Mouse (Mus musculus) stomach, embryonic 15.5 days (tissue): ENCODE data around the gene Slc26a9. TPM values are rescaled to one million over a fixed set of nuclear protein-coding genes. Genes with fewer than 3 reads are reported as not detected.

Experiments used
- ATAC-seq: fragments of 200-750 bp; cut with Nextera tagmentation; 2 replicates; pipeline ENCODE4 v1.8.0; 2017; ENCODE audit warnings: low read depth, moderate number of reproducible peaks, moderate TSS enrichment; ENCODE audit not compliant: insufficient read depth, low FRiP score
- H3K27ac ChIP-seq: fragments of 300-500 bp; sonication (generic); 2 replicates; pipeline ENCODE4 v1.5.1; 2015; ENCODE audit warnings: mild to moderate bottlenecking, inconsistent platforms
- H3K27me3 ChIP-seq: fragments of 300-500 bp; sonication (generic); replicated peaks from 2 replicates; pipeline ENCODE4 v1.6.1; 2015; ENCODE audit warnings: inconsistent platforms
- H3K36me3 ChIP-seq: fragments of 300-500 bp; sonication (generic); 2 replicates; pipeline ENCODE4 v1.6.1; 2015; ENCODE audit warnings: inconsistent platforms
- H3K4me1 ChIP-seq: fragments of 300-500 bp; sonication (generic); 2 replicates; pipeline ENCODE4 v1.6.1; 2015; ENCODE audit warnings: inconsistent platforms
- H3K4me2 ChIP-seq: fragments of 300-500 bp; sonication (generic); 2 replicates; pipeline ENCODE4 v1.6.1; 2015; ENCODE audit warnings: mild to moderate bottlenecking, inconsistent platforms
- H3K4me3 ChIP-seq: fragments of 300-500 bp; sonication (generic); replicated peaks from 2 replicates; pipeline ENCODE4 v1.5.1; 2015; ENCODE audit warnings: inconsistent platforms
- H3K9ac ChIP-seq: fragments of 300-500 bp; sonication (generic); 2 replicates; pipeline ENCODE4 v1.6.1; 2015; ENCODE audit warnings: inconsistent platforms
- H3K9me3 ChIP-seq: fragments of 300-500 bp; sonication (generic); 2 replicates; pipeline ENCODE4 v1.6.1; 2016; ENCODE audit warnings: inconsistent platforms
- WGBS: fragments of 180-500 bp; shearing (Covaris S2); methylation state at CpG from one replicate; pipeline ENCODE4 v1.1.7; 2015; 5-methylcytosine and 5-hydroxymethylcytosine counted together
- polyA plus RNA-seq: library from polyadenylated mRNA; unstranded; fragments of >200 nt; fragmentation: Nextera tagmentation; extraction: Ambion mirVana; gene quantifications from 2 replicates; pipeline ENCODE4 v1.2.1, GENCODE M21; 2015

Gene Slc26a9
- polyA plus RNA-seq, 1 experiment from 2014 or later: 5.1 TPM

DNA sequence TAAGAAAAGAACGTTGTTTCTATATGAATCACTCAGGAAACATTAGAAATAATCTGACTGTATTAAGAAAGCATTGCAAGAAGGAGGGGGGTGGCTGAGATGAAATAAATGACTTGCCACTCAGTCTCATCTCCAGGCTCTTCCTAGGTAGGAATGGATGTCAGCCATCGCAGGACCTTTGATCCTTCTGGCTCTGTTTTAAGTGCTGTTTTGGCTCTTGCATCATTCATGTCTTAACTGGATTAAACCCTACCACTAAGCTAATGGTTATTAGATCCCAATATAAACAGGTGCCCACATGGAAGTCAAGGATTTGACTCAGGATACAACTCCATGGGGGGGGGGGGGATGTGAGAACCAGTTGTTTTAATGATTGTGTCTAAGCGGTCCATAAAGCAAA, 51.3 kb downstream of the Slc26a9 start:
- Histone ChIP-seq H3K4me1 (no peaks in the 10 kb centered on the region), H3K4me2 (no peak overlapping the region), H3K9me3 (no peaks in the 10 kb centered on the region), H3K4me3 (no peak overlapping the region), H3K9ac (no peak overlapping the region), H3K27me3 (no peaks in the 10 kb centered on the region), H3K27ac (no peak overlapping the region), H3K36me3 (no peaks in the 10 kb centered on the region)
- ATAC-seq: no peak
- WGBS: 57% methylated on average over 3 of the region's 3 CpGs

DNA sequence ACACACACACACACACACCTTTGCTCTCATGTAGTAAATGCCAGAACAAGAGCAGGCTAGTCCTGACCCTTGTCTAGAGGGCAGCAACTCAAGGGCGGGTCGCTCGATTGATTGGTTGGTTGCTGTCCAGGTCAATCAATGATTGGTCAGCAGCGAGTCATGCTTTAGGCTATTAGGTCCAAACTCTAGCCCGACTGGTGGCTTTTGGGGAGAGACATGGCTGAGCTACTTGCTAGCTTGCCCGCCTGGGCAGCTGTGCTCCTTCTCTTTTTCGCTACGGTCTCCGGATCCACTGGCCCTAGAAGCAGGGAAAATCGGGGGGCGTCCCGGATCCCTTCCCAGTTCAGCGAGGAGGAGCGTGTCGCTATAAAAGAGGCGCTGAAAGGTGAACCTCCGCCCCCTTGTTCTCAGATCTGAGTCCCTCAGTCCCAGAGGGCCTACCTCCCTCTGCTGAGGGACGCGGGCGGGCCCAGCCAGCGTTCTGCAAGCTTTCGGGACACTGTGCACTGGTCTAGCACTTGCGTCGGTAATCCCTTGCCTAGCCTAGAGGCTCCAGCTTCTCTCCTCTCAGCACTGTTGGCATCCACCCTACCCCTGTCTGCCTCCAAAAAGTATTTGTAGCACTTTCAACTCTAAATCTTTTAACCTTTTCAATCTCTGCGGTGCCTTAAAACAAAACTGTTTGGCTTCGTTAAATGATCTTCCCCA, 53.5 kb downstream of the Slc26a9 start, which contains the start of gene Pm20d1:
Pm20d1 (plus strand) TSS at position 180 of the 708 bp plus-strand sequence.
- Histone ChIP-seq H3K9me3 (no peaks in the 10 kb centered on the region), H3K27ac (no peak within 1 kb of the TSS), H3K36me3 (no peaks in the 10 kb centered on the region), H3K4me2 (peak within 1 kb of the TSS; percentile 47), H3K4me3 (peak within 1 kb of the TSS; percentile 18), H3K27me3 (no peaks in the 10 kb centered on the region), H3K9ac (no peak within 1 kb of the TSS), H3K4me1 (no peaks in the 10 kb centered on the region)
- peak; percentile 65; the same call in 1 of the 2 replicates for ATAC-seq
- 7% methylated on average over 26 of the region's 26 CpGs for WGBS

DNA sequence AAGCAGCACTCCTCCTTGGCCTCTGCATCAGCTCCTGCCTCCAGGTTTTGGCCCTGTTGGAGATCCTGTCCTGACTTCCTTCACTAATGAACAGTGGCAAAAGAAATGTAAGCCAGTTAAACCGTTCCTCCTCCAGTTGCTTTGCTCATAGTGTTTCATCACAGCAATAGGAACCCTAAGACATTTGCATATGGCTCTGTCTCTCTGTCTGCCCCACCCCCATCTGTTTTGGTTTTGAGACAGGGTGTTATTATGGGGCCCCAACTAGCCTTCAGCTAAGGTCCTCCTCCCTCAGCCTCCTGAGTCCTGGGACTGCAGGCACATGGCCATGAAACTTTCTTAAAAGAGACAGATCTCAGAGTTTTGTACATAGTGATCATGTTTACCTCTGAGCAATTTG, 56.2 kb downstream of the Slc26a9 start:
- WGBS: 45% methylated on average over 1 of the region's 1 CpGs
- no peak for ATAC-seq

DNA sequence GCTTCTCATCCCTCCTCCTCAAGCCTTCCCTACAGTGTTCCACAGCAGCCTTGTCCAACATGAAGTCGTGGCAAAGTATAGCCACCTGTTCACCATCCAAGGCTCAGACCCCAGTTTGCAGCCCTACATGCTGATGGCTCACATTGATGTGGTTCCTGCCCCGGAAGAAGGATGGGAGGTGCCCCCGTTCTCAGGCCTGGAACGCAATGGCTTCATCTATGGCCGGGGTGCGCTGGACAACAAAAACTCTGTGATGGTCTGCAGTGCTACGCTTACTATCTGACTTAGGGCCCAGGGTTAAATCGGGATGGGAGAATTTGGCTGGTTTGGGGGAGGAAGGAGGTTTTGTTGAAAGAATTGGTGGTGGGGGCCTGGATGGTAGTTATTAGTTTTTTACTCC, 57.2 kb downstream of the Slc26a9 start:
- Histone ChIP-seq H3K27me3 (no peaks in the 10 kb centered on the region), H3K4me2 (no peak overlapping the region), H3K9ac (no peak overlapping the region), H3K9me3 (no peaks in the 10 kb centered on the region), H3K27ac (no peak overlapping the region), H3K36me3 (no peaks in the 10 kb centered on the region), H3K4me1 (no peaks in the 10 kb centered on the region), H3K4me3 (no peak overlapping the region)
- no peak for ATAC-seq
- 92% methylated on average over 8 of the region's 8 CpGs for WGBS

More for the DNA sequence above, 56.2 kb downstream of the Slc26a9 start:
- H3K4me1 ChIP-seq: no peaks in the 10 kb centered on the region
- no peaks in the 10 kb centered on the region for H3K27me3 ChIP-seq
- H3K36me3 ChIP-seq: no peaks in the 10 kb centered on the region
- H3K9ac ChIP-seq: no peak overlapping the region
- no peak overlapping the region for H3K4me3 ChIP-seq
- H3K4me2 ChIP-seq: no peak overlapping the region
- H3K9me3 ChIP-seq: no peaks in the 10 kb centered on the region
- H3K27ac ChIP-seq: no peak overlapping the region

DNA sequence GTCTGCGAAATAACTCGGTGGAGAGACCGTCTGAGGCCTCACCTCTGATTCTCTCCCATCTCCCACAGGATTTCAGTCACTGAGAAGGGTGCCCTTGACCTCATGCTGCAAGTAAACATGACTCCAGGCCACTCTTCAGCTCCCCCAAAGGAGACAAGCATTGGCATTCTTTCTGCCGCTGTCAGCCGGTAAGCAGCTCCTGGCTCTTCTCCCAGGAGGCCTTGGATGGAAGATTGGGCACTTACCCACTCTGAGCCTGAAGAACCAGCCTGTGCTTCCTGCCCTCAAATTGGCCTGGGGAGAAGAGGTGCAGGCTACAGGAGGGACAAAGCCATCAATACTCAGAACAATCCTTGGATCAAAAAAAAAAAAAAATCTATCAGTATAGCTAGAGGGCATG, 58.8 kb downstream of the Slc26a9 start:
- Histone ChIP-seq H3K4me3 (no peak overlapping the region), H3K9ac (no peak overlapping the region), H3K4me1 (no peaks in the 10 kb centered on the region), H3K27ac (no peak overlapping the region), H3K36me3 (no peaks in the 10 kb centered on the region), H3K9me3 (no peaks in the 10 kb centered on the region), H3K27me3 (no peaks in the 10 kb centered on the region), H3K4me2 (no peak overlapping the region)
- 75% methylated on average over 5 of the region's 5 CpGs for WGBS
- ATAC-seq: no peak

DNA sequence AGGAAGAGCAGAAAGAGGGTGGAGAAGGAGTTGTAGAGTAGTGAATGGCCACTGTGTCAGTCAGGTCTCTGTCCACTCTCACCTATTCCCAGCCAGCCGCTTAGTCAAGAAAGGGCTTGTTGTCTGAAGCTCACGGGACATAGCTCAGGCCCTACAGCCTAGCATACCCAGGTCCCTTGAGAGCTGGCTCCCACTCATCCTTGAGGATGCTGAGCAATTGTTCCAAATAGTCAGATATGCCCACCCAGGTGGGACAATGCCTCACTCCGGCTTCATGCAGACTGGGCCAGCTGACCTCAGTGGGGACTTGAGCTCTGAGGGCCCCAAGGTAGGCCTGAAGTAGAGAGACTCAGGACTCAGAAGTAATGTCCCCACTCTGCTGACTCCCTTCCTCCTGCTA, 60.3 kb downstream of the Slc26a9 start:
- WGBS: 76% methylated on average over 3 of the region's 3 CpGs
- H3K36me3 ChIP-seq: no peaks in the 10 kb centered on the region
- H3K4me1 ChIP-seq: no peaks in the 10 kb centered on the region
- no peak overlapping the region for H3K4me2 ChIP-seq
- no peak overlapping the region for H3K27ac ChIP-seq
- no peaks in the 10 kb centered on the region for H3K27me3 ChIP-seq
- no peak overlapping the region for H3K9ac ChIP-seq
- no peak for ATAC-seq
- no peaks in the 10 kb centered on the region for H3K9me3 ChIP-seq
- H3K4me3 ChIP-seq: no peak overlapping the region

DNA sequence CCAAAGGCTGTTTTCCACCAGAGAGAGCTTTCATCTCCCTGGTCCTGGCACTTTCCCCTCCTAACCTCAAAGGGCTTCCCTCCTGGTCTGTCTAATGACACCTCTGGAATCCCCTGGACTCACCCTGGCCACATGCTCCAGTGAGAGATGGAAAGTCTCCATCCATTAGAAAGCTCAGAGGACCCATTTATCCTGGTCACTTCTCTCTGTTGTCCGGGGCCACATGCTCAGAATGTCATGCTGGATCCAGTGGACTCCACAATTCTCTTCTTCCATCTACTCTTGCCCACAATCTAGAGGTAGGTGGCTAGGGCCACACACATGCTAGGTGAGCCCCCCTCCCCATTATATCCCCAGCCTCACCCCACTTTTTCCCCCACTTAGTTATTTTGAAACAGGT, 65.2 kb downstream of the Slc26a9 start:
- no peaks in the 10 kb centered on the region for H3K9me3 ChIP-seq
- no peak overlapping the region for H3K4me3 ChIP-seq
- 63% methylated on average over 1 of the region's 1 CpGs for WGBS
- no peak overlapping the region for H3K4me2 ChIP-seq
- no peak for ATAC-seq
- no peaks in the 10 kb centered on the region for H3K4me1 ChIP-seq
- H3K27me3 ChIP-seq: no peaks in the 10 kb centered on the region
- no peak overlapping the region for H3K9ac ChIP-seq
- no peaks in the 10 kb centered on the region for H3K36me3 ChIP-seq
- H3K27ac ChIP-seq: no peak overlapping the region

DNA sequence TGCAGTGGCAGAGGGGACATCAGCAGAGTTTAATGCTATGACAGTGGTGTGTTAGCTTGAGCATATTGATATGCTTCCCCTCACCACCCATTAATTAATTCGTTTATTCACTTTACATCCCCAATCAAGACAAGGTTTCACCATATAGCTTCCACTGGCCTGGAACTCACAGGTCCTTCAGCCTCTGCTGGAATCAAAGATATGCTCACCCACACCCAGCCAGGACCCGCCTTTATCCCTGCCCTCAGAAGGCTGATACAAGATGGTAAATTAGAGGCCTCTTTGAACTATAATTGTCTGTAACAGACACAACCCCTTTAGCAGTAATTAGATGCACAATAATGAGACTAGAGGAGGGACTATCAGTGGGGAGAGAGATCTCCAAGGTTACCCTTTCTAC, 65.8 kb downstream of the Slc26a9 start:
- Histone ChIP-seq H3K9me3 (no peaks in the 10 kb centered on the region), H3K36me3 (no peaks in the 10 kb centered on the region), H3K27me3 (no peaks in the 10 kb centered on the region), H3K4me1 (no peaks in the 10 kb centered on the region), H3K4me3 (no peak overlapping the region), H3K9ac (no peak overlapping the region), H3K4me2 (no peak overlapping the region), H3K27ac (no peak overlapping the region)
- 70% methylated on average over 2 of the region's 2 CpGs for WGBS
- no peak for ATAC-seq

DNA sequence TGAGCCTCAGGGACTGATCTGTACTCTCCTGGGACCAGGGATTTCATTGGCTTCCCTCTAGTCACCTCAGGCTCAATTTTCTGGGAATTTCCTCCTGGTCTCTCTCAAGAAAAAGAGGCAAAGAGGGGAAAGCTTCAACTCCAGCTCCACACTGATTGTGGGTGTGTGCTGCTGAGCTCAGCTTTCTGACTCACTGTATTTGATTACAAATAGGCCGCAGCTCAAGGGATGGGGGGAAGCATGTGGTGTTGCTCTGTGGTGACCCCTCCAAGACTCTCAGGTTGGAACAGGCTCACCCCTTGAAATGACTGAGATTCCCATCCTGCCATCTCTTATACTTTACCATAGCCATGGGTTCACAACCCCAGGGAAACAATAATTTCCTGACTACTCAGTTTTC, 67.6 kb downstream of the Slc26a9 start:
- Histone ChIP-seq H3K9me3 (no peaks in the 10 kb centered on the region), H3K9ac (no peak overlapping the region), H3K4me3 (no peak overlapping the region), H3K4me2 (no peak overlapping the region), H3K4me1 (no peaks in the 10 kb centered on the region), H3K36me3 (no peaks in the 10 kb centered on the region), H3K27ac (no peak overlapping the region), H3K27me3 (no peaks in the 10 kb centered on the region)
- WGBS: 67% methylated on average over 1 of the region's 1 CpGs
- no peak for ATAC-seq

DNA sequence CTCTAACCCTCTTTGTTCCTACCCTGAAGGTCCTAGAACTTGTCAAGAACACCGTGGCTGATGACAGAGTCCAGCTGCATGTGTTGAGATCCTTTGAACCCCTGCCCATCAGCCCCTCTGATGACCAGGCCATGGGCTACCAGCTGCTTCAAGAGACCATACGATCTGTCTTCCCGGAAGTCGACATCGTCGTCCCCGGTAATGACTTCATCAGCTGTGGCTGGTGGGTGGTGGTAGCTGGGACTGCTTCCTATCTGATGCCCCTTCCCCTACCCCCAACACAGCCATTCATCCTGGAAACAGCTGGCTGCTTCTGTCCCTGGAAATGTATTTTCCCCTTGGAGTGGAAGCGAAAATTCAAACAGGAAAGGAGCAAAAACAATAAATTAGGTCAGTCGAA, 68.2 kb downstream of the Slc26a9 start:
- Histone ChIP-seq H3K9me3 (no peaks in the 10 kb centered on the region), H3K9ac (no peak overlapping the region), H3K4me2 (no peak overlapping the region), H3K27me3 (no peaks in the 10 kb centered on the region), H3K4me3 (no peak overlapping the region), H3K4me1 (no peaks in the 10 kb centered on the region), H3K27ac (no peak overlapping the region), H3K36me3 (no peaks in the 10 kb centered on the region)
- 51% methylated on average over 9 of the region's 9 CpGs for WGBS
- no peak for ATAC-seq

DNA sequence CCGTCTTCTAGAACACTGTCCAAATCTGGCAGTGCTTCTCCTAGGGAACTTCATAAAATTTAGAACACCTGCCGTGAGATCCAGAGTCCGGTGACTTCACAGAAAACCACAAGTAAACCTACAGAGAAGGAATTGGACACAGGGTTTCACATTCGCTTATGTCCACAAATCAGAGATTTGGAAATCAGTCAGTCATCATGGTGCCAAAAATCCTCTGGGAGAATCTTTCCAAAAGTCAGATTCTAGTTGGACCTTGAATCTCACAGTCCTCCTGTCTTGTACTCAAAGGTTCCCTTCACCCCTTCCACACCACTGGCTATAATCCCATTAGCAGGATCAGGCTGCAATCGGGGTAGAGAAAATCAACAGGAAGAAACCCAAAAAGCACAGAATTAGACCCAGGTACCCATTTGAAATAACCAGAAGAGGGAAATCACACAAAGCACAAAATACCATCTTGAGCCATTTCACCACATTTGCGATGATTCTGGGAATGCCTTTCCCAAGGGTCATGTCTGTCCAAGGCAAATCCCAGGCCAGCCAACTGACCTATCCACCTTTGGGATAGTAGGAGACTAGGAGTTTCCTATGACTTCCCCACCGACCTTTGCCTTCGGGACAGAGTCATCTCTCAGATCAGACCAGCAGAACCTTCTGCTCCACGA, 68.9 kb downstream of the Slc26a9 start:
- Histone ChIP-seq H3K4me1 (no peaks in the 10 kb centered on the region), H3K36me3 (no peaks in the 10 kb centered on the region), H3K9me3 (no peaks in the 10 kb centered on the region), H3K4me2 (no peak overlapping the region), H3K4me3 (no peak overlapping the region), H3K27me3 (no peaks in the 10 kb centered on the region), H3K27ac (no peak overlapping the region), H3K9ac (no peak overlapping the region)
- ATAC-seq: no peak
- WGBS: 88% methylated on average over 9 of the region's 9 CpGs

DNA sequence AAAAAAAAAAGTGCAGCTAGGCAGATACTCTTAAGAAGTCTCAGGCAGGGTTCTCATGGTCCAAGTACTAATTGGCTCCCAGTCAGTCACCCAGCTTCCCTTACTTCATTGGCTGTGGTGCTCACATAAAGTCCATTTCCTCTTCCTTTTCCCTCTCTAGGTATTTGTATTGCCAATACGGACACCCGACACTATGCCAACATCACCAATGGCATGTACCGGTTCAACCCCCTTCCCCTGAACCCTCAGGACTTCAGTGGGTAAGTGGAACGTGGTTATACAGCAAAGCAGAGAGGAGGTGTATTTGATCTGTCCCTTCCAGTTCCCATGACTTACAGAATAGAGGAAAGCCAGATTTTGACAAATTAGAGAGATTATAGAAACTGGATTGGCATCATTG, 69.9 kb downstream of the Slc26a9 start:
- Histone ChIP-seq H3K9ac (no peak overlapping the region), H3K27me3 (no peaks in the 10 kb centered on the region), H3K27ac (no peak overlapping the region), H3K4me1 (no peaks in the 10 kb centered on the region), H3K36me3 (no peaks in the 10 kb centered on the region), H3K4me2 (no peak overlapping the region), H3K9me3 (no peaks in the 10 kb centered on the region), H3K4me3 (no peak overlapping the region)
- no peak for ATAC-seq
- 89% methylated on average over 4 of the region's 4 CpGs for WGBS
